Mouse (Mus musculus): ENCODE data around the gene Pmvk.
"Not testable (repeated sequence)": the region's sequence is repeated elsewhere in the genome, so short reads cannot be mapped to it uniquely, and the experiment has no call there.

The Pmvk gene

DNA sequence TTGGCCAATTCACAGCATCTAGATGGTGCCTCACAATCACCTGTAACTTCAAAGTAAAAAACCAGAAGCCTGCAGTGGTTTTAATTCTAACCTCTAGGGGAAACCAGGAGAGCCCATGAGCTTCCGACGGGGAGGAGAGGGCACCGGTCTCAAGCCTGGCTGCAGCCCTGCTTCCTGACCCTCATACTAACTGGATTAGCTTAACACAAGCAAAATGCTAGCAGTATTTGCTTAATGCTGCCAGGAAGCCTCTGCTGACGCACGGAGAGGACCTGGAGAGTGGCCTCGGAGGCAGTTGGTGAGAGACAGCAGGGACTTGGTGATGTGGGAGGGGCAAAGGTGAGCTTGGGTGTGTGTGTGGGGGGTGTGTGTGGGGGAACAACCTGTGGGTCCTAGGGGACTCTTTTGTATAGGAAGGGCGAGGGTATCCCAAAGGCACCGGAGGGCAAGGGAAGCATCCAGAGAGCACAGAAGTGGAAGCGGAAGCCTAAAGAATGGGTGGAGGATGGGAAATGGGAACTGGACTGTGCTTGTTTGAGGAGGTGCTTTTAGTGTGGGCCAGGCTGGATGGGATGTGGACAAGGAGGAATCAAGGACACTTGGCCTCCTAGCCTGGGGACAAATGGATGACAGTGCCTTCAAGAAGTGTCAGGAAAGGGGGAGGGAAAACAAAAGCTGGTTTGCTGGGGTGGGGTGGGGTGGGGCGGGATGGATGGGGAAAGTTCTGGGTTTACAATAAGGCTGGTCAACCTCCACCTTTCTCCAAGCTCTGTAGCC is at the start of gene Pmvk:
Gene Pmvk, plus strand, starts transcription at position 141 of the 777 bp plus-strand sequence.
- DNase-seq = no peak

DNA sequence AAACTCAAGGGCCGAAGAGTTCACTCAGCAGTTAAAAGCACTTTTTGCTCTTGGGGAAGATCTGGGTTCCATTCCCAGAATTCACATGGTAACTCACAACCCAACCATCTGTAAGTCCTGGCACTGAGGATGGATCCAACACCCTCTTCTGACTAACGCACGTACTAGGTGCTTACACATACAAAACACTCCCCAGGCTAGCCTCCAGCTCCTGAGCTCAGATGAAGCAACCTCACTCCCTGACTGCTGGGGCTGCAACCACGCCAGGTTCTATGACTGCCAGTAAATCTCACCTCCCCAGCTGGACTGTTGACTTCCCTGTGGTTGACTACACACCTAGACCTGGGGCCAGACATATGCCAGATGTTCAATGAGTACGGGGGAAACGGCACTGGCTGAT is 47.5 kb upstream of the Pmvk start:
- DNase-seq = no peak

GRCm38 (mm10) chr3:89408448-89408847 is 45.9 kb upstream of the Pmvk start:
- no peak for DNase-seq

DNA sequence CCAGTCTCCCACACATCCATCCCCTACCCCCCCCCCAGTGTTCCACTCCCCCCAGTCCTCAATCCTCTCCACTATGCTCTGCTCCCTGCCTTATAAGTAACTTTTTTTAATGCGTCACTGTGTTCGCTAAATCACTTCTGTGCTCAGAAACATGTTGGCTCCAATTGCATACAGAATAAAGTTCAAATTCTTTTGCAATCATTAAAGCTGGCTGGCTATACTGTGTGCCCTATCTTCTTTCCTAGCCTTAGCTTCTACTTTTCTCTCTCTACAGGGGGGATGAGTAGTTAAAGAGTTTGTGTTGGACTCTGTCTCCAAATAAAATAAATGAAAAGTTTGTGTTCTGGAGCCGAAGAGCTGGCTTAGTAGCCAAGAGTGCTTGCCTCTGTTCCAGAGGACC is 44.6 kb upstream of the Pmvk start:
- DNase-seq = no peak

DNA sequence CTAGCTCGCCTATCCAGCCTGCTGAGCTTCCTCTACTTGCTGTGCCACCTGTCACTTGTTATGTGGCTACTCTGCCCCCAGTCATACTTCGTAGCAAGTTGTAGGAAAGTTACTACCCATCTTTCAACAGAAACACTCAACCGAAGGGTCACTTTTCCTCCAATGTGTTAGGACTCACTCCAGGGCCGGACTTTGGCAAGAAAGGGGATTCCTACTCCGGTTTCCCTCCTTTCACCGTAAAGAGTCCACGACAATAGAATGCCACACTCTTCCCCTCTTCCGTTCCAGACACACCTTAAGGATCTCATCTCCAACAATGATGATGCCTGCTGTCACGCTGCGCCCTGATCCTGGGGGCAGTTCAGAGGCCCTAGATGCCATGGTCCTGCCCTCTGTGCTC is 43.5 kb upstream of the Pmvk start:
- no peak for DNase-seq

DNA sequence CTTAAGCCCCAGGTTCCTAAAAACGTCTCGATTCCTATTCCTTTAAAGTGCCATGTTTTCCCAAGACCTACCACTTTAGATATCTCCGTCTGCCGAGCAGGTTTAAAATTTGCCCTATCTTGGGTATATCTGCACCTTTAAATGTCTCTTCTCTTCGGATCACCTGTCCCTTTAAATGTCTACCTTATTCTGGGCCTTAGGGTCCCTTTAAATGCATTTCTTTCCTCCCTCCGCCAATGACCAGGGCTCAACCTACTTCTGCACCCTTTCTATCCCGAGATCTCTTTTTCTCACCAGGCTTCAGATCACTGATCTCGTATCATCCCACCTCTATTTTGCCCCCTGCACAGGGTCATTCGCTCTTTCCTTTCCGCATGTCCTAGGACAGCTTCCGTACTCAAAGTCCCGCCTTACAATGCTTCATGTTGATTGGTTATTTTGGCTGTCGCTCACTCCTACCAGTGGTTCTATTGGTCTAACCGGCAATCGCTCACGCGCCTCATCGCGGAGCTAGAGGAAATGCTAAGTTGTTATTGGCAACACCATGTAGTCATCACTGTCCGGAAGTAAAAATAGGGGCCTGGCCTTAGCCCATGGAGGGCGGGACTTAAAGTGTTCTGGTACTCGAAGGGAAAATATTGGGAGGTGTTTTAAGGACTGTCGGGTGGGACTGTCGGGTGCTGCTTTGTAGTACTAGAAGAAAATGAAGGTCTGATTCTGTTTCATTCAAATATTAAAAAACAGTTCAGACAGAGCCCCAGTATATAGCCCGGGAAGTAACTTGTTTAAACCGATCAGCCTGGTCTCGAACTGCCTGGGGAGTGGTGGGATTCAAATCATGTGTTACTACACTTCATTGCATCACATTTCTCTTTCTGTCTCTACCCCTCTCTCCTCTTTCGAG is 42.6 kb upstream of the Pmvk start, which contains the start of gene Flad1:
Gene Flad1, minus strand, starts transcription at position 381 of the 904 bp plus-strand sequence.
- peak; percentile 100 for DNase-seq

DNA sequence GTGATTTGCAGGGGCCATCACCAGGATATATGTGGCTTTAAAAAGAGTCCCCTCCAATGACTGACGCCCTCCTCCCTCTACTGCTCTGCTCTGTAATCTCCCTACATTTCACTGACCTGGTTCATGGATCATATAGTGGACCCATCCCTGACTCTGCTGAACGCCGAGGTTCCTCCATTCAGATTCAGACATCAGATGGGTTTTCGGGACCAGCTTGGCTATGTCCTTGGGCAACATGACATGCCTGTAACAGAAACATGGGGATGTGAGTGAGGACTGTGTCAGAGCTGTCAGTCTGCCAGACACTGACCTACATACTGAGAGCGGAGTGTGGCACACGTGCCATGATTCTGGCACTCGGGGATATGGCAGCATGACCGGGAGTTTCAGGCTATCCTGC is 38.2 kb upstream of the Pmvk start:
- no peak for DNase-seq

- no peak for DNase-seq
Observed at GRCm38 (mm10) chr3:89417131-89417530, 37.2 kb upstream of the Pmvk start.

DNA sequence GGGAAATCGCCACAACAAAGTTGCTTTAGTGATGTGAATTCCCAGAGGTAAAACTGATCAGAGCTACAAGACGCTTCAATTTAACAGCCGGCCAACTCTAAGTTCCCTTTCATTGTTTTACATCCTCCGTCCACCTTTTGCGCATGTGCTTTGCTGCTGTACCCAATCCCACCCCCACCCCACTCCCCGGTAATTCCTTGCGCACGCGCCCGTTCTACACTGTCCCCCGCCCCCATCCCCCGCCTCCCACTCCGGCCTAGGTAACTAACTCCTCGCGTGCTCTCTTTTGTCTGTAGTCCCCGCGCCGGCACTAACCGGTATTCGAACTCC is 36.5 kb upstream of the Pmvk start:
- no peak for DNase-seq

DNA sequence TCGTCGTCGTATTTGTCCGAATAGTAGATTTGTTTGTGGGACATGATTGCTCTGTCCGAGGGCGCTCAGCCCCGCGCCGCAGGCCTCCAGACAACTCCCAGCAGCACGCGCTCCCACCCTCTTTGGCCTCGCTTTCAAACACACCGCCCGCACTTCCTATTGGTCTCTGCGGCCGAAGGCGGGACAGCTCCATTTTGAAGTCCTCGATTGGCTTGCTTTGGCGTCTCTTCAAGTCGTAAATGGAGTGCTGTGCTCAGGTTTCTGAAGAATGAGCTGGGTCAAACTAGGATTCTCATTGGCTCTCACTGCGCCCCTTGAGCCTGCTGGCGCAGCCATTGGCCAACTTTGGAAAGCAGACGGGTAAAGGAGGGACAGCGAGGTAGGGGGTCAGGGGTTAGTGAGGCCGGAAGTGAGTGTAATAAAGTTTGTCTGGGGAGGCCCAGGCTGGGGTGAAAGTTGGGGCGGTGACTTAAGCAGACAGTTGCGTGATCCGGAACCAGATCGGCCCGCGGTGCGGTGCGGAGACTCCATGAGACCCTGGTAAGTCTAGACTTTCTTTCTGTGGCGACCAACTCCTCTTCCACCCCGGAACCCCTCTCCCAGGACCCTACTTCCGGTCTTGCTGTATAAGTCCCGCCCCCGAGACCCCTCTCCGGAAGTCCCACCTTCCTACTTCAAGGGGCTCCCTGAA is 36.0 kb upstream of the Pmvk start, which contains the start of the genes Cks1b and Shc1:
Gene Cks1b, minus strand, starts transcription at position 214 of the 691 bp plus-strand sequence.
Gene Shc1, plus strand, starts transcription at position 274 of the 691 bp plus-strand sequence.
- peak; percentile 90 for DNase-seq

DNA sequence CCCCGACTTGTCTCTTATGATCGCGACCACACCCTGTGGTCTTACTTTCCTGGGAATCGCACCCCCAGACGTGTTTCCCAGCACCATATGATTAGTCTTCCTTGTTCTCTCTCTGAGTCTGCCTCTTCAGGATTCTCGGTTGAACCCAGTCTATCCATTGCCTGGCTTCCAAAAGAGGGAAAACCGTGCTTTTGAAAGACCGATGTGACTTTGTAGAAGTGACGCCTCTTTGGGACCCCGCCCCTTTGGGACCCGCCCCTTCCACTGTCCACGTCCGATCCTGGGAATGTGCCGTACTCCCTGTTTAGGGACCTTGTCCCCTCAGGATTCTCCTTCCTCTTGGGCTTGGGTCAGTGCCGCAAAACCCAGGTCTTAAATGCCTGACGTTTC is 35.5 kb upstream of the Pmvk start:
- peak; percentile 84 for DNase-seq

GRCm38 (mm10) chr3:89419571-89419970 is 34.8 kb upstream of the Pmvk start:
- DNase-seq = peak; percentile 66

GRCm38 (mm10) chr3:89419981-89420380 is 34.4 kb upstream of the Pmvk start:
- DNase-seq = no peak

- DNase-seq = no peak
Observed at GRCm38 (mm10) chr3:89420421-89420820, 33.9 kb upstream of the Pmvk start.

- peak; percentile 65 for DNase-seq
Observed at GRCm38 (mm10) chr3:89421002-89421774, 33.2 kb upstream of the Pmvk start.

GRCm38 (mm10) chr3:89421810-89422473 is 32.4 kb upstream of the Pmvk start:
- DNase-seq = no peak

DNA sequence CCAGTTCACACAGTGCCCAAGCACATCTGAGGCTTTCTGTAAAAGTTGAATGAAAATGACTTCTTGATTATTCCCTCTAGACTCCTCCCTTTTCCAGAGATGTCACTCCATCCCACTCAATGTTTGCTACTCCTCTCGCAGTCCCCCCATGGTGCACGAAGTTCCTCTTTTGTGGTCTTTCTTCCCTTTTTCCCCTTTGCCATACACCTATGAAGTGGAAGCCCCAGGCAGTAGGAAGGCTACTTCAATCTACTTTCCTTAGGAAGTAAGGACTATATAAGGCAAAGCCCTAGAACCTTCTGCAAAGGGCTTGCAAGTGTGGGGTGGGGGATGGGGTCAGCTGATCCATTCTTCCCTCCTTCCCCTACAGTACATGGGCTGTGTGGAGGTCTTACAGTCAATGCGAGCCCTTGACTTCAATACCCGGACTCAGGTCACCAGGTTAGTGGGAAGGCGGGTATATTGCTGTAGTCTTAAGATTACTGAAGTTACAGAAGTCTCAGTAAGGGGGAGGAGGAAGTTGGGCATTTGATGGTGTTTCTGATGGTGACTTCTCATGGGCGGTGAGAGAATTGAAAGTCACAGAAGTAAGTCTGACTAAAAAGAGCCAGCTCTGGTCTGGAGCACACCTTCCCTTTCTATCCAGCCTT is 31.7 kb upstream of the Pmvk start:
- no peak for DNase-seq

DNA sequence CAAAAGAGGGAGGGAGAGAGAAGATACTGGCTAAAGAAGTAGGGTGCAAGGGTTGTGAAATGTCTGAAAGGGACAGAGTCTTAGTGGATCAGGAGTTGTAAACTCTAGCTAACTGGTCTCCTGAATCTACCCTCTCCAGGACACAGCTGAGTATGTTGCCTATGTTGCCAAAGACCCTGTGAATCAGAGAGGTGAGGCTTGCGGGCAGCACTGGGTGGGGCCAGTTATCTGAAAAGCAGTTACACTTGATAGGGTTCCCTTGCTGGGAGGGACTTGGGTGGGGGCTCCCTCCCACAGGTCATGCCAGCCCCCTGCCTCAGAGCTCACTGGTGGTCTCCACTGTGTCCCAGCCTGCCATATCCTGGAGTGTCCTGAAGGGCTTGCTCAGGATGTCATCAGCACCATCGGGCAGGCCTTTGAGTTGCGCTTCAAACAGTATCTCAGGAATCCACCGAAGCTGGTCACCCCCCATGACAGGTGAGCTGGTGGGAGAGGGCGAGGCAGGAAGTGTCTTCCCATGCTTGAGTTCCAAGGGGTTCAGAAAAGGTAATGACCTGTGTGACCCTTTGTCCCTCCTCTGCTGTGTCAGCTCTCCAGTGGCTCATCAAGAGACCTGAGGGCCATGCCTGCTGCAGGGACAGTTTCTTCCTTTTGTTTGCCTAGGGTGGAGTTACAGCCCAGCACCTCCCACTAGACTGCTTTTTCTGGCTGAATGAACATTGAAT is 29.8 kb upstream of the Pmvk start:
- no peak for DNase-seq

GRCm38 (mm10) chr3:89425141-89425525 is 29.2 kb upstream of the Pmvk start:
- no peak for DNase-seq

DNA sequence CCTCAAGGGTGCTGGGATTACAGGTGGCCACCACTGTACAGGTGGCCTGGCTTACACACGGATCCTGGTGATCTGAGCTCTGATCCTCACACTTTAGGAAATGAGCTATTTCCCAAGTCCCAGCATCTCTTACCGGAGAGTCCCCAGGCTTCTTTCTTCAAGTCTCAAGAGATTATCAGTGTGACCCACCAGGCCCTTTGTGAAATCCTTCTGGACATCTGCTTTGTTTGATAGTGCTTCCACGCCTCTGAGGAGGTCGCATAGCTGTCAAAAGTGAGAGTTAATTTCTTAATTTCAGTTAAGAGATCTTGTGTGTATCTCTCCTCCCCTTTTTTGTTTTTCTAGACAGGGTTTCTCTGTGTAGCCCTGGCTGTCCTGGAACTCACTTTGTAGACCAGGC is 28.5 kb upstream of the Pmvk start:
- DNase-seq = no peak

- DNase-seq = not testable (repeated sequence)
Observed at GRCm38 (mm10) chr3:89429021-89429420, 25.3 kb upstream of the Pmvk start.
